Mouse (Mus musculus) kidney, embryonic 16.5 days (tissue): ENCODE data around the gene Fbln7. TPM values are rescaled to one million over a fixed set of nuclear protein-coding genes. Genes with fewer than 3 reads are reported as not detected.

ENCODE experiments used
- ATAC-seq: fragments of 200-750 bp; cut with Nextera tagmentation; 2 replicates; pipeline ENCODE4 v1.8.0; 2017; ENCODE audit warnings: moderate TSS enrichment; ENCODE audit not compliant: low FRiP score, low TSS enrichment
- H3K27ac ChIP-seq: fragments of 300-500 bp; sonication (generic); 2 replicates; pipeline ENCODE4 v1.5.1; 2014; ENCODE audit warnings: low read length
- H3K27me3 ChIP-seq: fragments of 300-500 bp; sonication (generic); 2 replicates; pipeline ENCODE4 v1.6.1; 2014; ENCODE audit warnings: low read length, control low read depth, mixed read lengths; ENCODE audit not compliant: insufficient read depth
- H3K36me3 ChIP-seq: fragments of 300-500 bp; sonication (generic); 2 replicates; pipeline ENCODE4 v1.6.1; 2014; ENCODE audit warnings: low read length, control low read depth, mixed read lengths; ENCODE audit not compliant: insufficient read depth
- H3K4me1 ChIP-seq: fragments of 300-500 bp; sonication (generic); 2 replicates; pipeline ENCODE4 v1.6.1; 2014; ENCODE audit warnings: low read length, control low read depth, mixed read lengths; ENCODE audit not compliant: insufficient read depth
- H3K4me2 ChIP-seq: fragments of 300-500 bp; sonication (generic); replicated peaks from 2 replicates; pipeline ENCODE4 v1.6.1; 2014; ENCODE audit warnings: low read depth, low read length
- H3K4me3 ChIP-seq: fragments of 300-500 bp; sonication (generic); 2 replicates; pipeline ENCODE4 v1.5.1; 2014; ENCODE audit warnings: mild to moderate bottlenecking, low read length
- H3K9ac ChIP-seq: fragments of 300-500 bp; sonication (generic); replicated peaks from 2 replicates; pipeline ENCODE4 v1.6.1; 2014; ENCODE audit warnings: low read length
- H3K9me3 ChIP-seq: fragments of 300-500 bp; sonication (generic); 2 replicates; pipeline ENCODE4 v1.6.1; 2016; ENCODE audit warnings: low read length, control low read depth
- WGBS: fragments of 180-500 bp; shearing (Covaris S2); extraction: QIAGEN DNeasy Blood & Tissue Kit; methylation state at CpG from one replicate; pipeline ENCODE4 v1.1.7; 2014; 5-methylcytosine and 5-hydroxymethylcytosine counted together
- polyA plus RNA-seq: library from polyadenylated mRNA; unstranded; fragments of >200 nt; fragmentation: Nextera tagmentation; extraction: Ambion mirVana; gene quantifications from 2 replicates; pipeline ENCODE4 v1.2.1, GENCODE M21; 2015

Fbln7 gene
- polyA plus RNA-seq, 1 experiment from 2014 or later, result 8.1 TPM

DNA sequence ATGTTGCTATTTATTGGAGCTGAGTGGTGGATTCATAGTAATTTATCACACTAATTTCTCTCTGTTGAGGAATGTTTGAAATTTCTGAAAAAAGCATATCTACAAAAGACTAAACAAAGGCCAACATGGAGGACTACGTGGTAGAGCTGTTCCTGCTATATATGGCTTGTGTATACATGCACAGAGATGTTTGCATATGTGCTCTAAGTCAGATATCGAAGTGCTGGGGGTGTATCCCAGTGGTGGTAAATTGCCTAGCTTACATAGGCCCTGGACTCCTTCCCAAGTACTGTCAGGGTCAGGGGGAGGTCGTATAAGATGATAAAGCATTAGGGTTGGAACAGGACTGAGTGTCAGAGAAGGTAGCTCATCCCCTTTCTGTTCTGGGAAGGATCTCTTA is 30.2 kb upstream of the Fbln7 start:
- Histone ChIP-seq H3K4me2 (no peak overlapping the region), H3K36me3 (peaks cover 28% of the 10 kb centered on the region), H3K4me3 (no peak overlapping the region), H3K27ac (no peak overlapping the region), H3K27me3 (no peaks in the 10 kb centered on the region), H3K9ac (no peak overlapping the region), H3K9me3 (no peaks in the 10 kb centered on the region), H3K4me1 (no peaks in the 10 kb centered on the region)
- no peak for ATAC-seq
- 82% methylated on average over 3 of the region's 3 CpGs for WGBS

GRCm38 (mm10) chr2:128833035-128833434 is 29.7 kb upstream of the Fbln7 start:
- H3K4me1 ChIP-seq, result no peaks in the 10 kb centered on the region
- no peak overlapping the region for H3K27ac ChIP-seq
- 92% methylated on average over 2 of the region's 2 CpGs for WGBS

DNA sequence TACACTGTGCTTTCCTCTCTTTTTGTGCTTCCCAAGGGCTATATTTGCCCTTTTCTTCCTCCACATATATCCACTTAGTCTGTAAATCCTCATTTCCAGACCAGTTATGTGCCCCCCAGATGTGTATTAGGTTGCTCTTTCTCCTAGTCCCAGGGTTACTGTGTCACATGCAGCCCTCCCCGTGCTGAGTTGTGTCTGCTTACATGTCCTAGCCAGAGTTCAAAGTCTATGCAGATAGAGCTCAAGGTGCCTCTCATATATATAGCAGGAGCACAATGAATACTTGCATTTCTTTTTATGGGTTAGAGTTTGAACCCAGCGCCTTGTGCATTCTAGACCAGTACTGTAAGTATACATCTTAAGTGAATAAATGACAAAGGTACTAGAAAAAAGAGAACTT is 29.3 kb upstream of the Fbln7 start:
- no peak for ATAC-seq
- Histone ChIP-seq H3K4me2 (no peak overlapping the region), H3K27ac (no peak overlapping the region), H3K4me3 (no peak overlapping the region), H3K36me3 (peaks cover 22% of the 10 kb centered on the region), H3K9me3 (no peaks in the 10 kb centered on the region), H3K9ac (no peak overlapping the region), H3K27me3 (no peaks in the 10 kb centered on the region), H3K4me1 (no peaks in the 10 kb centered on the region)
- WGBS, result 97% methylated on average over 2 of the region's 2 CpGs

More at GRCm38 (mm10) chr2:128833035-128833434, 29.7 kb upstream of the Fbln7 start:
- Histone ChIP-seq H3K4me3 (no peak overlapping the region), H3K27me3 (no peaks in the 10 kb centered on the region), H3K4me2 (no peak overlapping the region), H3K9ac (no peak overlapping the region), H3K36me3 (peaks cover 25% of the 10 kb centered on the region), H3K9me3 (no peaks in the 10 kb centered on the region)
- no peak for ATAC-seq

GRCm38 (mm10) chr2:128837531-128837930 is 25.2 kb upstream of the Fbln7 start:
- Histone ChIP-seq H3K4me1 (no peaks in the 10 kb centered on the region), H3K27ac (no peak overlapping the region), H3K4me3 (no peak overlapping the region), H3K9ac (no peak overlapping the region), H3K9me3 (no peaks in the 10 kb centered on the region), H3K27me3 (no peaks in the 10 kb centered on the region), H3K4me2 (no peak overlapping the region), H3K36me3 (peaks cover 30% of the 10 kb centered on the region)
- ATAC-seq, result no peak
- WGBS, result 89% methylated on average over 8 of the region's 8 CpGs

DNA sequence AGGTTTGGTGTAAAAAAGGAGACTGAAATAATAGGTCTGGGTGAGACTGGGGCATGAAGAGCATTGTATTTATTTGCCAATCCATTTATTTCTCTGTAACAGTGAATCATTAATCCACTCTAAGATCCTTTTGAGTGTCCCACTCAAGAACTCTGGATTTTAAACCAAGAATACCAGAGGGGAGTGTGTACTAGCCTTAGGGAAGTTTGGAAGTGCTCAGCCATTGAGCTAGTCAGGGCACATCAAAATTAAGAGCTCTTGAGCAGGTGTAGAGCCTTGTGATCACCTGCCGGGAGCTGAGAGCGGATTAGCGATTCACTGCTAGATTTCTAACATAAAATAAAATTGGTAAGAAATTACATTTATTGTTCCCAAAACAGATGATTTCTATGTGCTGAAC is 24.2 kb upstream of the Fbln7 start:
- Histone ChIP-seq H3K9me3 (no peaks in the 10 kb centered on the region), H3K27ac (no peak overlapping the region), H3K36me3 (peaks cover 31% of the 10 kb centered on the region), H3K27me3 (no peaks in the 10 kb centered on the region), H3K9ac (no peak overlapping the region), H3K4me1 (no peaks in the 10 kb centered on the region), H3K4me3 (no peak overlapping the region), H3K4me2 (no peak overlapping the region)
- 94% methylated on average over 3 of the region's 3 CpGs for WGBS
- no peak for ATAC-seq

GRCm38 (mm10) chr2:128839501-128839900 is 23.3 kb upstream of the Fbln7 start:
- no peak overlapping the region for H3K9ac ChIP-seq
- 84% methylated on average over 2 of the region's 2 CpGs for whole genome bisulfite sequencing

GRCm38 (mm10) chr2:128842437-128842836 is 20.3 kb upstream of the Fbln7 start:
- Histone ChIP-seq H3K4me2 (no peak overlapping the region), H3K9me3 (no peaks in the 10 kb centered on the region), H3K36me3 (peaks cover 34% of the 10 kb centered on the region), H3K4me1 (no peaks in the 10 kb centered on the region), H3K4me3 (no peak overlapping the region), H3K27ac (no peak overlapping the region), H3K27me3 (no peaks in the 10 kb centered on the region), H3K9ac (no peak overlapping the region)
- no peak for ATAC-seq
- 90% methylated on average over 8 of the region's 8 CpGs for WGBS

More at GRCm38 (mm10) chr2:128839501-128839900, 23.3 kb upstream of the Fbln7 start:
- no peak overlapping the region for H3K27ac ChIP-seq
- no peak overlapping the region for H3K4me2 ChIP-seq
- ATAC-seq, result no peak
- no peaks in the 10 kb centered on the region for H3K27me3 ChIP-seq
- no peaks in the 10 kb centered on the region for H3K9me3 ChIP-seq
- no peak overlapping the region for H3K4me3 ChIP-seq
- H3K4me1 ChIP-seq, result no peaks in the 10 kb centered on the region
- H3K36me3 ChIP-seq, result peaks cover 28% of the 10 kb centered on the region

DNA sequence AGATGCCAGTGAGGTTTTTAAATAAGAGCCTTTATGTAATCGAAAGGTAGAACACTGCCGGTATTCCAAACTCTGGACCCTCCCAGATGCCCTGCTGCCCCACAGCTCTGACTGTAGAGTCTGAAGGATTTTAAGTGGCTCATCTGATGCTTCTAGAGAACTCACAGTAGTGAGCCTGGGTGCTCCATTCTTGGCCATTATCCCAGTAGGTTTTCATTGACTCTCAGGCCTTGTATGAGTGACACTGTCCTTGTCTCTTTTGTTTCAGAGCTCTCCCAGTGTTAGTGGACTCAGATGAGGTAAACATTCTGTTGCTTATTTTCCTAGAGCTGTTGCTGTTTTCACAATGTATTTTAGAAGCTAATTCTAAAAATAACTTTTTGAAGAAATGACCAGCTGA is 12.7 kb upstream of the Fbln7 start:
- peaks cover 47% of the 10 kb centered on the region for H3K36me3 ChIP-seq
- no peaks in the 10 kb centered on the region for H3K27me3 ChIP-seq
- H3K27ac ChIP-seq, result no peak overlapping the region
- ATAC-seq, result no peak
- H3K9ac ChIP-seq, result no peak overlapping the region
- H3K4me2 ChIP-seq, result no peak overlapping the region
- 100% methylated on average over 2 of the region's 2 CpGs for WGBS
- no peak overlapping the region for H3K4me3 ChIP-seq
- H3K4me1 ChIP-seq, result no peaks in the 10 kb centered on the region
- no peaks in the 10 kb centered on the region for H3K9me3 ChIP-seq

DNA sequence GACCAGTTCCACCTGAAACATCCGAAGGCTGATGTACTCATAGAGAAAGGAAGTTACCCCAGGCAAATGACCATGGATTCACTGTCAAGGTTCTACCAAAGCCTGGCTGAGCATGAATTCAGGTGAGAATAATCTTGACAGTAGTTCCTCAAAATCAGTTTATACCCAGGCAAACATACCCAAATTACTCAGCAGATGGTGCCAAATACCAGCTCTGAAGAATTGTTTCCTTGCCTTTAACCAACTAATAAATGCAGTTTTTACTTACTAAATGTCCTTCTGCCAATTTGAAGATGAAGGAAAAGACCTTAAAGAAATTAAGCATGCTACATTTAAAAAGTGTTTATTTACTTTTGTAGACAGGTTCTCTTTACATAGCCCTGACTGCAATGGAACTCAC is 6.1 kb upstream of the Fbln7 start:
- Histone ChIP-seq H3K36me3 (peaks cover 11% of the 10 kb centered on the region; the same call in 1 of the 2 replicates), H3K9ac (no peak overlapping the region), H3K27me3 (no peaks in the 10 kb centered on the region), H3K4me3 (no peak overlapping the region), H3K9me3 (no peaks in the 10 kb centered on the region), H3K27ac (no peak overlapping the region), H3K4me1 (no peaks in the 10 kb centered on the region), H3K4me2 (no peak overlapping the region)
- ATAC-seq, result no peak
- 93% methylated on average over 1 of the region's 1 CpGs for WGBS

GRCm38 (mm10) chr2:128858962-128859361 is 3.8 kb upstream of the Fbln7 start:
- 91% methylated on average over 6 of the region's 6 CpGs for WGBS
- H3K36me3 ChIP-seq, result no peaks in the 10 kb centered on the region
- no peak overlapping the region for H3K4me2 ChIP-seq
- no peak overlapping the region for H3K4me3 ChIP-seq
- 0 out of 2 replicates have a peak, but pooled peaks cover 3% of the 10 kb centered on the region for H3K4me1 ChIP-seq
- H3K27me3 ChIP-seq, result no peaks in the 10 kb centered on the region
- no peak overlapping the region for H3K9ac ChIP-seq
- H3K9me3 ChIP-seq, result no peaks in the 10 kb centered on the region
- ATAC-seq, result no peak
- H3K27ac ChIP-seq, result no peak overlapping the region
